Mouse (Mus musculus): ENCODE data around the gene Gm20388. TPM values are rescaled to one million over a fixed set of nuclear protein-coding genes. Genes with fewer than 3 reads are reported as not detected.

The Gm20388 gene
- polyA plus RNA-seq, 1 experiment from 2014 or later: 5.3 TPM

DNA sequence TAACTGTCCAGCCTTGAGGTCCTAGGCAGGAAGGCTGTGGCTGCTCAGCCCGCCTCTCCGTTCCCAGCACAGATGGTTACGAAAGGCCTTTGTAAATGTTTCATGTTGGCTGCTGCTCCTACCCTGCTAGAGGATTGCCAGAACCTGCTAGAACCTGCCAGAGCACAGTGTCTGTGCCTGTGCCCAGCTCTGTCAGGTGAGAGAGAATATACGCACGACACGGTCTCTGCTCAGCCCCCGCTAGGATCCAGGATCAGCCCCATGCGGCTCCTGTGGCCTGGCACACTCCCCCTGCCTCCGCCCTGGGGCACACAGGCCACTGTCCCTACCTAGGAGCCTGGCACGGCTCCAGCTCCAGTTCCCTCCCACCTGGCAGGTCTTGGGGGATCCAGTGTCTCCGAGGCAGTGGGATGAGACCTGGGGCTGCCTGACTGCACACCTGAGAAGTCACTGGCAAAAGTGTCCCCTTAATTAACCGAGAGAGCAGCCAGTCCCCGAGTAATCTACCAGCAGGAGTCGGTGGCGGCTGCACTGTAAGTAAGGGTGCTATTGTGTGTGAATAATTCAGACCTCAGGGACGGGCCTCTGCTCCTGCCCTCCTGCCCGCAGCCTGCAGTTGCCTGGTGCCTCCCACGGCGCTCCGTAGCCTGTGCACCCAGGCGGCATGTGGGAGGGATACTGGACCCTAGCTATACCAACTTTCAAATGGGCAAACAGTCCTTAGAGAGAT lies 527.2 kb downstream of the Gm20388 start:
- no peaks in the 10 kb centered on the region for H3K36me3 ChIP-seq (ENCODE audit: control insufficient read depth, insufficient read depth, low read length)
- no peak overlapping the region for H3K27ac ChIP-seq (ENCODE audit: low read depth, low read length)
- H3K4me1 ChIP-seq (replicated peaks; ENCODE audit: control insufficient read depth, insufficient read depth, low read length): peaks cover 35% of the 10 kb centered on the region
- H3K4me2 ChIP-seq: no peak overlapping the region
- H3K27me3 ChIP-seq (replicated peaks; ENCODE audit: control insufficient read depth, insufficient read depth, low read length): no peaks in the 10 kb centered on the region; the same call in 1 of the 2 replicates
- no peak overlapping the region for H3K4me3 ChIP-seq (ENCODE audit: low read depth, low read length)
- no peak for DNase-seq (ENCODE audit: low spot score)
- H3K9me3 ChIP-seq (ENCODE audit: control insufficient read depth, low read length): peaks cover 6% of the 10 kb centered on the region
- WGBS: 80% methylated on average over 21 of the region's 21 CpGs
- no peak for ATAC-seq (replicated peaks; ENCODE audit: low FRiP score)
- H3K9ac ChIP-seq (ENCODE audit: low read depth, low read length): no peak overlapping the region

DNA sequence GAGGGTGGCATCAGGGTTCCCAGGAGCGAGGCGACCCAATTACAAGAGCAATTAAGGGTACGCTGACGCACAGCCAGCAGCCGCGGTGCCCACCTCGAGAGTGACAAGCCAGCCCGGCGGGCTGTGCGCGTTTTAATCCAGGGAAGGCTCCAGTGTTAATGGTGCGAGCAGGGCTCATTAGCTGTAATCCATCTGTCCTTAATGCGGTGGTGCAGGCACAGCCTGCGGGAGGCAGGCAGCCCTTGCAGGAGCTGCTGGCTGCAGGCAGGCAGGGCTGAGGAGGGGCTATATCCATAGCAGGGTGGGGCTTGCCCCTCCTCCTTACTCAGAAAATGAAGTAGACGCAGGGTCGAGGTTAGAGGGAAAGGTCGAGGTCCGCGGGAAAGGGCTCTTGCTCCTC lies 528.7 kb downstream of the Gm20388 start:
- Histone ChIP-seq H3K27ac (ENCODE audit: low read depth, low read length) (no peak overlapping the region), H3K27me3 (replicated peaks; ENCODE audit: control insufficient read depth, insufficient read depth, low read length) (no peaks in the 10 kb centered on the region; the same call in 1 of the 2 replicates), H3K9ac (ENCODE audit: low read depth, low read length) (no peak overlapping the region), H3K9me3 (ENCODE audit: control insufficient read depth, low read length) (no peaks in the 10 kb centered on the region), H3K36me3 (ENCODE audit: control insufficient read depth, insufficient read depth, low read length) (no peaks in the 10 kb centered on the region), H3K4me1 (replicated peaks; ENCODE audit: control insufficient read depth, insufficient read depth, low read length) (peaks cover 35% of the 10 kb centered on the region), H3K4me3 (ENCODE audit: low read depth, low read length) (no peak overlapping the region), H3K4me2 (no peak overlapping the region)
- DNase-seq (ENCODE audit: low spot score) (no peak), ATAC-seq (replicated peaks; ENCODE audit: low FRiP score) (no peak)
- WGBS: 38% methylated on average over 19 of the region's 19 CpGs

- no peak for DNase-seq (ENCODE audit: low spot score)
- no peak overlapping the region for H3K27ac ChIP-seq (ENCODE audit: low read depth, low read length)
- no peak overlapping the region for H3K4me2 ChIP-seq
- H3K36me3 ChIP-seq (ENCODE audit: control insufficient read depth, insufficient read depth, low read length): no peaks in the 10 kb centered on the region
- H3K9ac ChIP-seq (ENCODE audit: low read depth, low read length): no peak overlapping the region
- no peak for ATAC-seq (replicated peaks; ENCODE audit: low FRiP score)
- no peak overlapping the region for H3K4me3 ChIP-seq (ENCODE audit: low read depth, low read length)
- 79% methylated on average over 12 of the region's 12 CpGs for WGBS
- no peaks in the 10 kb centered on the region; the same call in 1 of the 2 replicates for H3K27me3 ChIP-seq (replicated peaks; ENCODE audit: control insufficient read depth, insufficient read depth, low read length)
- peaks cover 39% of the 10 kb centered on the region for H3K4me1 ChIP-seq (replicated peaks; ENCODE audit: control insufficient read depth, insufficient read depth, low read length)
- no peaks in the 10 kb centered on the region for H3K9me3 ChIP-seq (ENCODE audit: control insufficient read depth, low read length)
Measured at GRCm38 (mm10) chr8:120440739-120441138, 530.1 kb downstream of the Gm20388 start.

- Histone ChIP-seq H3K4me3 (ENCODE audit: low read depth, low read length) (no peak overlapping the region), H3K9me3 (ENCODE audit: control insufficient read depth, low read length) (no peaks in the 10 kb centered on the region), H3K27me3 (replicated peaks; ENCODE audit: control insufficient read depth, insufficient read depth, low read length) (no peaks in the 10 kb centered on the region; the same call in 1 of the 2 replicates), H3K4me2 (no peak overlapping the region), H3K36me3 (ENCODE audit: control insufficient read depth, insufficient read depth, low read length) (no peaks in the 10 kb centered on the region), H3K4me1 (replicated peaks; ENCODE audit: control insufficient read depth, insufficient read depth, low read length) (peaks cover 34% of the 10 kb centered on the region), H3K27ac (ENCODE audit: low read depth, low read length) (no peak overlapping the region), H3K9ac (ENCODE audit: low read depth, low read length) (no peak overlapping the region)
- DNase-seq (ENCODE audit: low spot score) (no peak), ATAC-seq (replicated peaks; ENCODE audit: low FRiP score) (0 out of 2 replicates have a peak, but pooled peaks have one; percentile 9)
- 58% methylated on average over 6 of the region's 6 CpGs for WGBS
Measured at GRCm38 (mm10) chr8:120441637-120442036, 531.0 kb downstream of the Gm20388 start.

GRCm38 (mm10) chr8:120442306-120443003 lies 531.8 kb downstream of the Gm20388 start:
- H3K4me2 ChIP-seq: no peak overlapping the region
- ATAC-seq (replicated peaks; ENCODE audit: low FRiP score) (no peak), DNase-seq (ENCODE audit: low spot score) (no peak)
- no peaks in the 10 kb centered on the region; the same call in 1 of the 2 replicates for H3K27me3 ChIP-seq (replicated peaks; ENCODE audit: control insufficient read depth, insufficient read depth, low read length)
- whole genome bisulfite sequencing: 59% methylated on average over 4 of the region's 4 CpGs
- no peak overlapping the region for H3K4me3 ChIP-seq (ENCODE audit: low read depth, low read length)
- peaks cover 32% of the 10 kb centered on the region for H3K4me1 ChIP-seq (replicated peaks; ENCODE audit: control insufficient read depth, insufficient read depth, low read length)
- no peak overlapping the region for H3K9ac ChIP-seq (ENCODE audit: low read depth, low read length)
- H3K27ac ChIP-seq (ENCODE audit: low read depth, low read length): no peak overlapping the region
- H3K9me3 ChIP-seq (ENCODE audit: control insufficient read depth, low read length): no peaks in the 10 kb centered on the region
- no peaks in the 10 kb centered on the region for H3K36me3 ChIP-seq (ENCODE audit: control insufficient read depth, insufficient read depth, low read length)

- ATAC-seq (replicated peaks; ENCODE audit: low FRiP score): 0 out of 2 replicates have a peak, but pooled peaks have one; percentile 28
- Histone ChIP-seq H3K4me2 (no peak overlapping the region), H3K27me3 (replicated peaks; ENCODE audit: control insufficient read depth, insufficient read depth, low read length) (peaks cover 6% of the 10 kb centered on the region), H3K36me3 (ENCODE audit: control insufficient read depth, insufficient read depth, low read length) (no peaks in the 10 kb centered on the region), H3K9me3 (ENCODE audit: control insufficient read depth, low read length) (no peaks in the 10 kb centered on the region), H3K4me1 (replicated peaks; ENCODE audit: control insufficient read depth, insufficient read depth, low read length) (peaks cover 30% of the 10 kb centered on the region), H3K9ac (ENCODE audit: low read depth, low read length) (no peak overlapping the region), H3K4me3 (ENCODE audit: low read depth, low read length) (no peak overlapping the region), H3K27ac (ENCODE audit: low read depth, low read length) (no peak overlapping the region)
- no peak for DNase-seq (ENCODE audit: low spot score)
- WGBS: 34% methylated on average over 10 of the region's 10 CpGs
Measured at GRCm38 (mm10) chr8:120445249-120445648, 534.6 kb downstream of the Gm20388 start.

- Histone ChIP-seq H3K9ac (ENCODE audit: low read depth, low read length) (no peak overlapping the region), H3K4me2 (no peak overlapping the region), H3K36me3 (ENCODE audit: control insufficient read depth, insufficient read depth, low read length) (no peaks in the 10 kb centered on the region), H3K27ac (ENCODE audit: low read depth, low read length) (no peak overlapping the region), H3K4me1 (replicated peaks; ENCODE audit: control insufficient read depth, insufficient read depth, low read length) (peaks cover 22% of the 10 kb centered on the region), H3K9me3 (ENCODE audit: control insufficient read depth, low read length) (no peaks in the 10 kb centered on the region), H3K27me3 (replicated peaks; ENCODE audit: control insufficient read depth, insufficient read depth, low read length) (peaks cover 6% of the 10 kb centered on the region), H3K4me3 (ENCODE audit: low read depth, low read length) (no peak overlapping the region)
- ATAC-seq (replicated peaks; ENCODE audit: low FRiP score) (no peak), DNase-seq (ENCODE audit: low spot score) (no peak)
- WGBS: 63% methylated on average over 6 of the region's 6 CpGs
Measured at GRCm38 (mm10) chr8:120448131-120448530, 537.5 kb downstream of the Gm20388 start.

DNA sequence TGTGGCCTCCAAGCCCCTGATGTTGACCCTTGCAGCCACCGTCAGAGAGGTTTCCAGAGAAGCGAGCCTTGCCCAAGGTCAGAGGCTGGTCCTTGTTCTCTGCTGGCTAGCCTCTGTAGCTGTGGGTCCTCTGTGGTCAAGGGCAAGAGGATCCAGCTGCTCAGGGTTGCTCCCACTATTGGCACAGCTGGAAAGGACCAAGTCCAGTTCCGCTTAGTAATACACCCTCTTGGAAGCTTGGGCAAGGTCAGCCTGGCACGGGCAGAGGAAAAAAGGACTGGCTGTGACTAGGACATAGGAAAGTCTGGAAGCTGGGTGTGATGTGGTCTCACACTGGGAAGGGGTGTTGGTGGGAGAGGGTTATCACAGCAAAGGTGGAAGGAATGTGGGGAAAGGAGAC lies 538.5 kb downstream of the Gm20388 start:
- Histone ChIP-seq H3K4me2 (no peak overlapping the region), H3K27ac (ENCODE audit: low read depth, low read length) (no peak overlapping the region), H3K4me1 (replicated peaks; ENCODE audit: control insufficient read depth, insufficient read depth, low read length) (peaks cover 28% of the 10 kb centered on the region)

More for the DNA sequence above, 538.5 kb downstream of the Gm20388 start:
- WGBS: 81% methylated on average over 4 of the region's 4 CpGs
- Histone ChIP-seq H3K9ac (ENCODE audit: low read depth, low read length) (no peak overlapping the region), H3K36me3 (ENCODE audit: control insufficient read depth, insufficient read depth, low read length) (no peaks in the 10 kb centered on the region), H3K27me3 (replicated peaks; ENCODE audit: control insufficient read depth, insufficient read depth, low read length) (peaks cover 6% of the 10 kb centered on the region), H3K4me3 (ENCODE audit: low read depth, low read length) (no peak overlapping the region), H3K9me3 (ENCODE audit: control insufficient read depth, low read length) (no peaks in the 10 kb centered on the region)
- DNase-seq (ENCODE audit: low spot score): no peak
- no peak for ATAC-seq (replicated peaks; ENCODE audit: low FRiP score)
